Mouse (Mus musculus): Measurements from ENCODE around the gene Fnbp1l. TPM values are rescaled to one million over a fixed set of nuclear protein-coding genes. Genes with fewer than 3 reads are reported as not detected.

Gene Fnbp1l
- polyA plus RNA-seq, 1 experiment from 2014 or later: 295 TPM

- peaks cover 10% of the 10 kb centered on the region for H3K36me3 ChIP-seq (ENCODE audit: control insufficient read depth, insufficient read depth)
- no peak for ATAC-seq
- no peak overlapping the region for H3K9ac ChIP-seq (replicated peaks; ENCODE audit: low read depth, low read length)
- H3K27ac ChIP-seq (ENCODE audit: low read length): no peak overlapping the region
- no peak overlapping the region for H3K4me2 ChIP-seq (ENCODE audit: low read length)
- no peaks in the 10 kb centered on the region for H3K9me3 ChIP-seq (ENCODE audit: control insufficient read depth, low read length)
- 84% methylated on average over 4 of the region's 4 CpGs for WGBS
- no peaks in the 10 kb centered on the region for H3K27me3 ChIP-seq (replicated peaks; ENCODE audit: control insufficient read depth, insufficient read depth, low read length)
- no peaks in the 10 kb centered on the region for H3K4me1 ChIP-seq (replicated peaks; ENCODE audit: control insufficient read depth, insufficient read depth, low read length)
- H3K4me3 ChIP-seq (replicated peaks; ENCODE audit: low read length): no peak overlapping the region
These were observed 72.0 kb downstream of the Fnbp1l start for GRCm38 (mm10) chr3:122547469-122547868.

GRCm38 (mm10) chr3:122545346-122545745 lies 74.2 kb downstream of the Fnbp1l start:
- ATAC-seq: no peak
- H3K4me1 ChIP-seq (replicated peaks; ENCODE audit: control insufficient read depth, insufficient read depth, low read length): no peaks in the 10 kb centered on the region
- H3K4me3 ChIP-seq (replicated peaks; ENCODE audit: low read length): no peak overlapping the region
- 94% methylated on average over 2 of the region's 2 CpGs for WGBS
- no peaks in the 10 kb centered on the region for H3K27me3 ChIP-seq (replicated peaks; ENCODE audit: control insufficient read depth, insufficient read depth, low read length)
- H3K4me2 ChIP-seq (ENCODE audit: low read length): no peak overlapping the region
- H3K9ac ChIP-seq (replicated peaks; ENCODE audit: low read depth, low read length): no peak overlapping the region
- no peak overlapping the region for H3K27ac ChIP-seq (ENCODE audit: low read length)
- H3K36me3 ChIP-seq (ENCODE audit: control insufficient read depth, insufficient read depth): peaks cover 13% of the 10 kb centered on the region
- H3K9me3 ChIP-seq (ENCODE audit: control insufficient read depth, low read length): no peaks in the 10 kb centered on the region

- H3K36me3 ChIP-seq (ENCODE audit: control insufficient read depth, insufficient read depth): peaks cover 29% of the 10 kb centered on the region
These were observed 78.6 kb downstream of the Fnbp1l start for GRCm38 (mm10) chr3:122540918-122541317.

GRCm38 (mm10) chr3:122539961-122540690 lies 79.4 kb downstream of the Fnbp1l start:
- Histone ChIP-seq H3K27ac (ENCODE audit: low read length) (no peak overlapping the region), H3K27me3 (replicated peaks; ENCODE audit: control insufficient read depth, insufficient read depth, low read length) (no peaks in the 10 kb centered on the region), H3K9me3 (ENCODE audit: control insufficient read depth, low read length) (no peaks in the 10 kb centered on the region), H3K36me3 (ENCODE audit: control insufficient read depth, insufficient read depth) (peaks cover 29% of the 10 kb centered on the region), H3K4me3 (replicated peaks; ENCODE audit: low read length) (no peak overlapping the region), H3K9ac (replicated peaks; ENCODE audit: low read depth, low read length) (no peak overlapping the region), H3K4me2 (ENCODE audit: low read length) (no peak overlapping the region), H3K4me1 (replicated peaks; ENCODE audit: control insufficient read depth, insufficient read depth, low read length) (no peaks in the 10 kb centered on the region)
- WGBS: 76% methylated on average over 17 of the region's 17 CpGs
- ATAC-seq: no peak

More at GRCm38 (mm10) chr3:122540918-122541317, 78.6 kb downstream of the Fnbp1l start:
- no peak for ATAC-seq
- Histone ChIP-seq H3K27ac (ENCODE audit: low read length) (no peak overlapping the region), H3K27me3 (replicated peaks; ENCODE audit: control insufficient read depth, insufficient read depth, low read length) (no peaks in the 10 kb centered on the region), H3K4me1 (replicated peaks; ENCODE audit: control insufficient read depth, insufficient read depth, low read length) (no peaks in the 10 kb centered on the region), H3K4me3 (replicated peaks; ENCODE audit: low read length) (no peak overlapping the region), H3K4me2 (ENCODE audit: low read length) (no peak overlapping the region), H3K9ac (replicated peaks; ENCODE audit: low read depth, low read length) (no peak overlapping the region), H3K9me3 (ENCODE audit: control insufficient read depth, low read length) (no peaks in the 10 kb centered on the region)
- WGBS: 69% methylated on average over 4 of the region's 4 CpGs

- H3K36me3 ChIP-seq (ENCODE audit: control insufficient read depth, insufficient read depth): peaks cover 22% of the 10 kb centered on the region
- no peak for ATAC-seq
These were observed 80.7 kb downstream of the Fnbp1l start for GRCm38 (mm10) chr3:122538851-122539250.

GRCm38 (mm10) chr3:122535938-122536703 lies 83.4 kb downstream of the Fnbp1l start:
- ATAC-seq: no peak
- Histone ChIP-seq H3K4me3 (replicated peaks; ENCODE audit: low read length) (no peak overlapping the region), H3K27me3 (replicated peaks; ENCODE audit: control insufficient read depth, insufficient read depth, low read length) (no peaks in the 10 kb centered on the region), H3K27ac (ENCODE audit: low read length) (no peak overlapping the region), H3K4me1 (replicated peaks; ENCODE audit: control insufficient read depth, insufficient read depth, low read length) (no peaks in the 10 kb centered on the region), H3K36me3 (ENCODE audit: control insufficient read depth, insufficient read depth) (peaks cover 16% of the 10 kb centered on the region), H3K4me2 (ENCODE audit: low read length) (no peak overlapping the region), H3K9me3 (ENCODE audit: control insufficient read depth, low read length) (no peaks in the 10 kb centered on the region), H3K9ac (replicated peaks; ENCODE audit: low read depth, low read length) (no peak overlapping the region)
- WGBS: 93% methylated on average over 8 of the region's 8 CpGs

More at GRCm38 (mm10) chr3:122538851-122539250, 80.7 kb downstream of the Fnbp1l start:
- no peak overlapping the region for H3K27ac ChIP-seq (ENCODE audit: low read length)
- no peak overlapping the region for H3K4me2 ChIP-seq (ENCODE audit: low read length)
- H3K9ac ChIP-seq (replicated peaks; ENCODE audit: low read depth, low read length): no peak overlapping the region
- no peaks in the 10 kb centered on the region for H3K4me1 ChIP-seq (replicated peaks; ENCODE audit: control insufficient read depth, insufficient read depth, low read length)
- H3K27me3 ChIP-seq (replicated peaks; ENCODE audit: control insufficient read depth, insufficient read depth, low read length): no peaks in the 10 kb centered on the region
- no peaks in the 10 kb centered on the region for H3K9me3 ChIP-seq (ENCODE audit: control insufficient read depth, low read length)
- H3K4me3 ChIP-seq (replicated peaks; ENCODE audit: low read length): no peak overlapping the region
- whole genome bisulfite sequencing: 90% methylated on average over 2 of the region's 2 CpGs

GRCm38 (mm10) chr3:122528477-122528876 lies 91.0 kb downstream of the Fnbp1l start:
- no peak overlapping the region for H3K4me3 ChIP-seq (replicated peaks; ENCODE audit: low read length)
- no peak overlapping the region for H3K9ac ChIP-seq (replicated peaks; ENCODE audit: low read depth, low read length)
- no peak overlapping the region for H3K4me2 ChIP-seq (ENCODE audit: low read length)
- no peak overlapping the region for H3K27ac ChIP-seq (ENCODE audit: low read length)
- no peaks in the 10 kb centered on the region for H3K27me3 ChIP-seq (replicated peaks; ENCODE audit: control insufficient read depth, insufficient read depth, low read length)
- no peaks in the 10 kb centered on the region for H3K9me3 ChIP-seq (ENCODE audit: control insufficient read depth, low read length)
- no peaks in the 10 kb centered on the region for H3K4me1 ChIP-seq (replicated peaks; ENCODE audit: control insufficient read depth, insufficient read depth, low read length)
- 88% methylated on average over 3 of the region's 3 CpGs for WGBS
- ATAC-seq: no peak
- H3K36me3 ChIP-seq (ENCODE audit: control insufficient read depth, insufficient read depth): 0 out of 2 replicates have a peak, but pooled peaks cover 2% of the 10 kb centered on the region

GRCm38 (mm10) chr3:122521294-122521693 lies 98.2 kb downstream of the Fnbp1l start:
- Histone ChIP-seq H3K27me3 (replicated peaks; ENCODE audit: control insufficient read depth, insufficient read depth, low read length) (no peaks in the 10 kb centered on the region), H3K36me3 (ENCODE audit: control insufficient read depth, insufficient read depth) (no peaks in the 10 kb centered on the region), H3K27ac (ENCODE audit: low read length) (no peak overlapping the region), H3K4me3 (replicated peaks; ENCODE audit: low read length) (no peak overlapping the region), H3K4me1 (replicated peaks; ENCODE audit: control insufficient read depth, insufficient read depth, low read length) (peaks cover 25% of the 10 kb centered on the region), H3K9ac (replicated peaks; ENCODE audit: low read depth, low read length) (no peak overlapping the region), H3K4me2 (ENCODE audit: low read length) (no peak overlapping the region), H3K9me3 (ENCODE audit: control insufficient read depth, low read length) (no peaks in the 10 kb centered on the region)
- 19% methylated on average over 1 of the region's 1 CpGs for WGBS
- no peak for ATAC-seq

GRCm38 (mm10) chr3:122520875-122521274 lies 98.6 kb downstream of the Fnbp1l start:
- peaks cover 25% of the 10 kb centered on the region for H3K4me1 ChIP-seq (replicated peaks; ENCODE audit: control insufficient read depth, insufficient read depth, low read length)
- H3K4me2 ChIP-seq (ENCODE audit: low read length): no peak overlapping the region
- H3K9me3 ChIP-seq (ENCODE audit: control insufficient read depth, low read length): no peaks in the 10 kb centered on the region
- H3K4me3 ChIP-seq (replicated peaks; ENCODE audit: low read length): no peak overlapping the region
- ATAC-seq: no peak
- no peak overlapping the region for H3K27ac ChIP-seq (ENCODE audit: low read length)
- no peaks in the 10 kb centered on the region for H3K27me3 ChIP-seq (replicated peaks; ENCODE audit: control insufficient read depth, insufficient read depth, low read length)
- no peak overlapping the region for H3K9ac ChIP-seq (replicated peaks; ENCODE audit: low read depth, low read length)
- 92% methylated on average over 4 of the region's 4 CpGs for WGBS
- no peaks in the 10 kb centered on the region for H3K36me3 ChIP-seq (ENCODE audit: control insufficient read depth, insufficient read depth)
